Mouse (Mus musculus): ENCODE data around the gene Abcd4. TPM values are rescaled to one million over a fixed set of nuclear protein-coding genes. Genes with fewer than 3 reads are reported as not detected.

Gene Abcd4
- polyA plus RNA-seq, 1 experiment from 2014 or later, result 15.5 TPM

DNA sequence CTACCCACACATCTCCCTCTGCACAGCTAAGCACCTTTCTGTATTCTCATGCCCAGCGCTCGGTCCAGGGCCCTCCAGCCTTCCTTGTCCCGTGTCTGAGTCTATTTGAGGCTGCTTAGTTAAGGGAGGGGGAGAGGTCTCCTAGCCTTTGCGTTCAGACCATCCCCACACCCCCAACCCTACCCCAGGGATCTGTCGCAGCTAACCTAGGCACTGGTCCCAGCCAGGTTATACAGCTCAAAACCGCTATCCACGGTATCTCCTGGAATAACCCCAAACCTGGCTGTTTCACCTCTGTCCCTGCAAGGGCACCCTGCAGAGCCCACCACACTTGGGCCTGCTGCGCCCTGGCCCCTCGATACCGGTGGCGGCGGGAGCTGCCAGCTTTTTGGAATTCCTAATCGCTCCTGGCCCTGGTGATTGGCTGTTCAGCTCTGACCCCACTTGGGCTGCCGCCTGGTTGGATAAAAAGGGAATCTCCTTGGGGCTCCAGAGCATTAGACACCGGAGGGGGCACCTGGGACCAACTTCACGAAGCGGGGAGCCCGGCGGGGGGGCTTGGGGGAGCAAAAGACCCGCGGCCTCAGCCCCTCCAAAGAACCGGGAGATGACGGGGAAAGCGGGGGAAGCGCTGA, 47.8 kb downstream of the Abcd4 start, which contains the start of gene Vsx2:
Gene Vsx2, plus strand, starts transcription at position 427 of the 635 bp plus-strand sequence.
- Histone ChIP-seq H3K9ac (replicated peaks; ENCODE audit: low read depth, low read length) (no peak within 1 kb of the TSS), H3K4me3 (replicated peaks; ENCODE audit: low read length) (no peak within 1 kb of the TSS; the same call in 1 of the 2 replicates), H3K4me1 (replicated peaks; ENCODE audit: control insufficient read depth, insufficient read depth, low read length) (peaks cover 23% of the 10 kb centered on the region), H3K27ac (ENCODE audit: low read length) (no peak within 1 kb of the TSS), H3K4me2 (ENCODE audit: low read length) (no peak within 1 kb of the TSS), H3K9me3 (ENCODE audit: control insufficient read depth, low read length) (no peaks in the 10 kb centered on the region), H3K36me3 (ENCODE audit: control insufficient read depth, insufficient read depth) (no peaks in the 10 kb centered on the region), H3K27me3 (replicated peaks; ENCODE audit: control insufficient read depth, insufficient read depth, low read length) (peaks cover 55% of the 10 kb centered on the region)
- ATAC-seq, result no peak
- 4% methylated on average over 25 of the region's 25 CpGs for WGBS

DNA sequence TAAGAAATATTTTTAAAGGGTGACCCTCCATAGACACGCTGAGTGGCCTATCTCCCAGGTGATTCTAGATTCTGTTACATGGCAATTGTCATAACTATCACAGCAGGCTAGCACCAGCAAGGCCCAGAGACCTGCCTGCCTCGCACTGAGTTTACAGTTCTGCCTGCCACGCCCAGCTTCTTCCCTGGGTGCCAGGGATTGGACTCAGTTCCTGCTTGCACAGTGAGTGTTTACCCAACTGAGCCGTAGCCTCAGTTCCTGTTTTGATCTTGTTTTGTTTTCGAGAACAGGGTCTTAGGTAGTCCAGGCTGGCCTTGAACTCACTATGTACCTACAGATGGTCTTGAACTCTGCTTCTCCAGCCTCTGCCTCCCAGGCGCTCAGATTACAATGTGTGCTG, 49.6 kb downstream of the Abcd4 start:
- Histone ChIP-seq H3K9ac (replicated peaks; ENCODE audit: low read depth, low read length) (no peak overlapping the region), H3K9me3 (ENCODE audit: control insufficient read depth, low read length) (no peaks in the 10 kb centered on the region), H3K4me3 (replicated peaks; ENCODE audit: low read length) (no peak overlapping the region), H3K27ac (ENCODE audit: low read length) (no peak overlapping the region), H3K27me3 (replicated peaks; ENCODE audit: control insufficient read depth, insufficient read depth, low read length) (peaks cover 41% of the 10 kb centered on the region), H3K4me2 (ENCODE audit: low read length) (no peak overlapping the region), H3K4me1 (replicated peaks; ENCODE audit: control insufficient read depth, insufficient read depth, low read length) (peaks cover 23% of the 10 kb centered on the region), H3K36me3 (ENCODE audit: control insufficient read depth, insufficient read depth) (no peaks in the 10 kb centered on the region)
- no peak for ATAC-seq
- WGBS, result 83% methylated on average over 6 of the region's 6 CpGs

DNA sequence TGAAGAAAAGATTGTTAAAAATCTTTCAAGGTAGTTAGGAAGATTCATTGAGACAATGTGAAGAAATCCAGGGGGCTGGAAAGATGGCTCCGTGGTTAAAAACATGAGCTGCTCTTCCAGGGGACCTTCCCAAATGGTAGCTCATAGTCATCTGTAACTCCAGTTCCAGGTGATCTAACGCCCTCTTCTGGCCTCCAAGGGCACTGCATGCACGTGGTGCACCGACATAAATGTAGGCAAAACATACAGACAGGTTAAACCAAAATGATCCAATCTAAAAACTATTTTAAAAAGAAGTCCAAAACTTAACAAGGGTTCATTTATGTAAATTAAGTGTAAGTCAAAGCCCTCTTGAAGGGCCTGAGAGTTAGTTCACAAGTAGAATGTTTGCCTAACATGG, 54.7 kb downstream of the Abcd4 start:
- 46% methylated on average over 4 of the region's 4 CpGs for whole genome bisulfite sequencing
- Histone ChIP-seq H3K4me1 (replicated peaks; ENCODE audit: control insufficient read depth, insufficient read depth, low read length) (no peaks in the 10 kb centered on the region), H3K27me3 (replicated peaks; ENCODE audit: control insufficient read depth, insufficient read depth, low read length) (peaks cover 6% of the 10 kb centered on the region), H3K9ac (replicated peaks; ENCODE audit: low read depth, low read length) (no peak overlapping the region), H3K9me3 (ENCODE audit: control insufficient read depth, low read length) (no peaks in the 10 kb centered on the region), H3K4me3 (replicated peaks; ENCODE audit: low read length) (no peak overlapping the region), H3K4me2 (ENCODE audit: low read length) (no peak overlapping the region), H3K27ac (ENCODE audit: low read length) (no peak overlapping the region), H3K36me3 (ENCODE audit: control insufficient read depth, insufficient read depth) (no peaks in the 10 kb centered on the region)
- ATAC-seq, result no peak

DNA sequence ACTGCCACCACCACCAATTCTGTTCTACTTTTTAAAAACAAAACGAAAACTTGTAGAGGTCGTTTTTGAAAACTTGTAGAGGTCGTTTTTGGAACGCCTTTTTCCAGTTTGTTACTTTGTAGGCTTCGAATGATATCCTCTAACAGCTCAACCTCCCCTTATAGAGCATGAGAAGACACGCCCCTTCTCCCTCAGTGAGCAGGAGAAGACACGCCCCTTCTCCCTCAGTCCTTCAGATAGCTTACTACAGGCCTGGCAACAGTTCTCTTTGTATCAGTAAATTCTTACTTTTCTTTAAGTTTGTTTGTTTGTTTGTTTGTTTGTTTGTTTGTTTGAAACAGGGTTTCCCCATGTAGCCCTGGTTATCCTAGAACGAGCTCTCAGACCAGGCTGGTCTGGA, 62.0 kb downstream of the Abcd4 start:
- Histone ChIP-seq H3K4me2 (ENCODE audit: low read length) (no peak overlapping the region), H3K27ac (ENCODE audit: low read length) (no peak overlapping the region), H3K9ac (replicated peaks; ENCODE audit: low read depth, low read length) (no peak overlapping the region), H3K9me3 (ENCODE audit: control insufficient read depth, low read length) (no peaks in the 10 kb centered on the region), H3K27me3 (replicated peaks; ENCODE audit: control insufficient read depth, insufficient read depth, low read length) (no peaks in the 10 kb centered on the region), H3K4me3 (replicated peaks; ENCODE audit: low read length) (no peak overlapping the region), H3K36me3 (ENCODE audit: control insufficient read depth, insufficient read depth) (no peaks in the 10 kb centered on the region), H3K4me1 (replicated peaks; ENCODE audit: control insufficient read depth, insufficient read depth, low read length) (no peaks in the 10 kb centered on the region)
- 59% methylated on average over 8 of the region's 8 CpGs for WGBS
- no peak for ATAC-seq

Other genes starting within 250 kb of the Abcd4 start
- gene Entpd5, start 208.4 kb downstream of the Abcd4 start, polyA plus RNA-seq (2015; fragmentation: Nextera tagmentation; extraction: Ambion mirVana), result 10.4 and 10.6 TPM in 2 replicates
- 4.5 and 5.0 TPM in 2 replicates for gene Bbof1, start 208.3 kb downstream of the Abcd4 start, polyA plus RNA-seq (2015; fragmentation: Nextera tagmentation; extraction: Ambion mirVana)
- 26.9 and 30.1 TPM in 2 replicates for gene Rnf113a2, start 200.2 kb downstream of the Abcd4 start, polyA plus RNA-seq (2015; fragmentation: Nextera tagmentation; extraction: Ambion mirVana)
- gene Aldh6a1, start 166.4 kb downstream of the Abcd4 start, polyA plus RNA-seq (2015; fragmentation: Nextera tagmentation; extraction: Ambion mirVana), result 33.3 and 39.9 TPM in 2 replicates
- gene Lin52, start 166.0 kb downstream of the Abcd4 start, polyA plus RNA-seq (2015; fragmentation: Nextera tagmentation; extraction: Ambion mirVana), result 40.3 and 41.4 TPM in 2 replicates
- gene Vsx2, start 47.7 kb downstream of the Abcd4 start, polyA plus RNA-seq (2015; fragmentation: Nextera tagmentation; extraction: Ambion mirVana), result 0.06 and 0.10 TPM in 2 replicates
- 0.18 TPM in 1 of 2 replicates, not detected in the other for gene Vrtn, start 23.6 kb upstream of the Abcd4 start, polyA plus RNA-seq (2015; fragmentation: Nextera tagmentation; extraction: Ambion mirVana)
- 3.4 and 4.2 TPM in 2 replicates for gene Syndig1l, start 81.4 kb upstream of the Abcd4 start, polyA plus RNA-seq (2015; fragmentation: Nextera tagmentation; extraction: Ambion mirVana)
- 76.8 and 80.8 TPM in 2 replicates for gene Npc2, start 155.7 kb upstream of the Abcd4 start, polyA plus RNA-seq (2015; fragmentation: Nextera tagmentation; extraction: Ambion mirVana)
- 108 and 141 TPM in 2 replicates for gene Isca2, start 155.8 kb upstream of the Abcd4 start, polyA plus RNA-seq (2015; fragmentation: Nextera tagmentation; extraction: Ambion mirVana)

Data from forebrain, embryonic 16.5 days (tissue).